Mouse (Mus musculus) CH12.LX (cell line): ENCODE data around the gene Ccdc151.

Experiments
- CTCF ChIP-seq, 2 experiments: IDR thresholded peaks in 1 of 2; conservative IDR thresholded peaks in 1 of 2; 2 replicates each; pipeline ENCODE4 v1.5.1; 2011 to 2012; ENCODE audit warnings: low read depth in 2 of 2, low read length in 2 of 2, improper control_type of control experiment in 1 of 2, inconsistent platforms in 1 of 2, mild to moderate bottlenecking in 1 of 2, moderate library complexity in 1 of 2
- E2F4 ChIP-seq: IDR thresholded peaks from 2 replicates; pipeline ENCODE4 v1.6.1; 2011; ENCODE audit warnings: low read depth, low read length, improper control_type of control experiment; ENCODE audit not compliant: insufficient replicate concordance
- ELF1 ChIP-seq: IDR thresholded peaks from 2 replicates; pipeline ENCODE4 v1.6.1; 2014; ENCODE audit warnings: low read depth, mild to moderate bottlenecking, inconsistent platforms, low read length, improper control_type of control experiment
- EP300 ChIP-seq: IDR thresholded peaks from 2 replicates; pipeline ENCODE4 v1.6.1; 2011; ENCODE audit warnings: low read length, improper control_type of control experiment
- HCFC1 ChIP-seq: IDR thresholded peaks from 2 replicates; pipeline ENCODE4 v1.6.1; 2012; ENCODE audit warnings: low read depth, mild to moderate bottlenecking, inconsistent platforms, low read length, improper control_type of control experiment
- JUND ChIP-seq: conservative IDR thresholded peaks from 2 replicates; pipeline ENCODE4 v1.6.1; 2011; ENCODE audit warnings: low read depth, low read length, improper control_type of control experiment
- KAT2A ChIP-seq: IDR thresholded peaks from 2 replicates; pipeline ENCODE4 v1.6.1; 2012; ENCODE audit warnings: low read length, improper control_type of control experiment, inconsistent platforms; ENCODE audit not compliant: insufficient replicate concordance
- MAFK ChIP-seq: IDR thresholded peaks from 2 replicates; pipeline ENCODE4 v1.6.1; 2011; ENCODE audit warnings: low read length, improper control_type of control experiment; ENCODE audit not compliant: insufficient replicate concordance
- MAZ ChIP-seq: IDR thresholded peaks from 2 replicates; pipeline ENCODE4 v1.6.1; 2012; ENCODE audit warnings: low read depth, mild to moderate bottlenecking, inconsistent platforms, low read length, improper control_type of control experiment, moderate library complexity
- NRF1 ChIP-seq: IDR thresholded peaks from 2 replicates; pipeline ENCODE4 v1.6.1; 2014; ENCODE audit warnings: low read depth, mild to moderate bottlenecking, inconsistent platforms, low read length, improper control_type of control experiment, moderate library complexity
- POLR2A ChIP-seq: IDR thresholded peaks from 2 replicates; pipeline ENCODE4 v1.6.1; 2011; ENCODE audit warnings: low read depth, mild to moderate bottlenecking, improper control_type of control experiment, low read length
- SIN3A ChIP-seq: IDR thresholded peaks from 2 replicates; pipeline ENCODE4 v1.6.1; 2012; ENCODE audit warnings: low read length, improper control_type of control experiment, inconsistent platforms
- TCF12 ChIP-seq: IDR thresholded peaks from 2 replicates; pipeline ENCODE4 v1.6.1; 2014; ENCODE audit warnings: low read depth, mild to moderate bottlenecking, inconsistent platforms, low read length, improper control_type of control experiment
- USF1 ChIP-seq: IDR thresholded peaks from 2 replicates; pipeline ENCODE4 v1.6.1; 2014; ENCODE audit warnings: low read depth, mild to moderate bottlenecking, inconsistent platforms, low read length, improper control_type of control experiment

- no peak for TF ChIP-seq CTCF (conservative IDR thresholded peaks at IDR 0.05 in 1 of 2, IDR thresholded peaks at IDR 0.05 in 1 of 2; ENCODE audit: low read depth in 2 of 2, low read length in 2 of 2)
- no peak for TF ChIP-seq E2F4
- no peak for TF ChIP-seq MAZ
- no peak for TF ChIP-seq USF1
- TF ChIP-seq POLR2A: no peak
- TF ChIP-seq TCF12: no peak
- no peak for TF ChIP-seq KAT2A
- no peak for TF ChIP-seq JUND
- no peak for TF ChIP-seq MAFK
- TF ChIP-seq EP300: no peak
- no peak for TF ChIP-seq NRF1
- no peak for TF ChIP-seq HCFC1
- TF ChIP-seq ELF1: no peak
- TF ChIP-seq SIN3A: no peak
Measured at GRCm38 (mm10) chr9:21960135-21960534, 42.3 kb downstream of the Ccdc151 start.
